Mouse (Mus musculus) liver, adult 2 months (tissue): ENCODE measurements around the gene Rps6ka2.

Experiments used
- CTCF ChIP-seq: fragments of 200-500 bp; IDR thresholded peaks from 2 replicates; pipeline ENCODE4 v1.5.1; 2011; ENCODE audit warnings: low read depth, low read length, control low read depth
- POLR2A ChIP-seq: fragments of 200-500 bp; IDR thresholded peaks from 2 replicates; pipeline ENCODE4 v1.6.1; 2011; ENCODE audit warnings: low read length, control low read depth; ENCODE audit not compliant: insufficient read depth; ENCODE audit errors: extremely low read depth

GRCm38 (mm10) chr17:7265291-7265690, 95.4 kb downstream of the Rps6ka2 start:
- no peak for TF ChIP-seq POLR2A
- no peak for TF ChIP-seq CTCF
